Mouse (Mus musculus) liver, adult 2 months (tissue): ENCODE measurements around the gene Nubpl.

ENCODE experiments used
- CTCF ChIP-seq: fragments of 200-500 bp; IDR thresholded peaks from 2 replicates; pipeline ENCODE4 v1.5.1; 2011; ENCODE audit warnings: low read depth, low read length, control low read depth
- POLR2A ChIP-seq: fragments of 200-500 bp; IDR thresholded peaks from 2 replicates; pipeline ENCODE4 v1.6.1; 2011; ENCODE audit warnings: low read length, control low read depth; ENCODE audit not compliant: insufficient read depth; ENCODE audit errors: extremely low read depth

GRCm38 (mm10) chr12:52314818-52315217 is 217.3 kb downstream of the Nubpl start:
- no peak for TF ChIP-seq CTCF
- no peak for TF ChIP-seq POLR2A
